Mouse (Mus musculus): ENCODE measurements around the gene Epha6.

GRCm38 (mm10) chr16:60233985-60234766 lies 371.2 kb downstream of the Epha6 start:
- TF ChIP-seq POLR2A (IDR thresholded peaks at IDR 0.05; ENCODE audit: borderline replicate concordance, insufficient read depth, low read length) (no peak), CTCF (IDR thresholded peaks at IDR 0.05; ENCODE audit: borderline replicate concordance, insufficient read depth, low read depth, low read length) (no peak)
